Mouse (Mus musculus) lung, postnatal 10 days (tissue): ENCODE results near the gene Rras.

Source experiments
- DNase-seq: peaks from one replicate; pipeline ENCODE4 v3.0.0; 2021

Gene Rras

GRCm38 (mm10) chr7:45017242-45018061 is at the start of gene Rras:
Gene Rras (plus strand): TSS chr7:45017961.
- peak; percentile 98 for DNase-seq

- peak; percentile 94 for DNase-seq
Observed at GRCm38 (mm10) chr7:44970231-44970691, 47.5 kb upstream of the Rras start.

- no peak for DNase-seq
Observed at GRCm38 (mm10) chr7:44971142-44971541, 46.6 kb upstream of the Rras start.

DNA sequence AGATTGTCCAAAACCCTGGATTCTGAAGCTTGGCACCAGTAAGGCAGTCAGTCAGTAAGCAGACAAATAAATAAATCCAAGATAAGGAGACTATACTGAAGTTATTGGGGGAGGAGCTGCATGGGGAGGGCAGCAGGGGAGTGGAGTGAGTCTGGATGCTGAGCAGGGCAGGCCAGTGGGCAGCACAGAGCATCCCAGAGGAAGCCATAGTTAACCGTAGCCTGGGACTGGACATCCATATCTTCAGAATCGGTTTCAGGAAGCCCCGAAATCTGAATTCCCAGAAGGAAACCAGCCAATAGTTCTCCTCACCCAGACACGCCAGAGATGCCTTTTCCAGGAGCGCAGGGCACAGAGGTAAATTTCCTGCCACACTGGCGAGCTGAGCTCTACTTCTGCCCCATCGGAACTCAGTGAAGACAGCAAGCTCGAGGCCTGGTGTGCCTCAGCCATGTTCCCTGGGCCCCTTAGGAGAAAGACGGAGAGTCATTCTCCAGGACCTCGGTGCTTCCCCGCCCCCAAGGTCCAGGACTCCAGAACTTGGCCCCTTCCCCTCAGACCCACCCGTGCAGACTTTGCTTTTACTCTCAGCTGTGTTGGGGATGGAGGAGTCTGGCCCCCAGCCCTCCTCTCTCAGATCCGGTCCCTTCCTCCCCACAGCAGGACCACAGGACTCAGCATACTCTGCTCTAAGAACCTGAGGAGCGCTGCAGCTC is 44.2 kb upstream of the Rras start:
- no peak for DNase-seq

- peak; percentile 92 for DNase-seq
Observed at GRCm38 (mm10) chr7:44974383-44975116, 43.2 kb upstream of the Rras start, which contains the start of gene Cpt1c. Gene Cpt1c (minus strand): TSS chr7:44974851.

- DNase-seq: no peak
Observed at GRCm38 (mm10) chr7:44975117-44975419, 42.7 kb upstream of the Rras start.

DNA sequence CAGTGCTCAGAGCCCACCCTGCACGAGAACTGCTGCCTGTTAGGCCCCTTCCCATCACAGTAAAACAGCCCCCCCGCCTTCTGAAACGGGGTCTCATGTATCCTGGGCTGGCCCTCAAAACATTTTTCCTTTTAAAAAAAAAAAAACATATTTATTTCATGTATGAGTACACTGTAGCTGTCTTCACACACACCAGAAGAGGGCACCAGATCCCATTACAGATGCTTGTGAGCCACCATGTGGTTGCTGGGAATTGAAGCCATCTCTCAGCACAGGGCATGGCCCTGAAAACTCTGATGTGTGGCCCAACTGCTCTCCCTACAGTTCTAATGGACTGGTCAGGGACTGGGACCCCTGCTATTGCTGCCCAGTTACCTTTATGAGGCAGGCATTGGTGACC is 39.5 kb upstream of the Rras start:
- no peak for DNase-seq

DNA sequence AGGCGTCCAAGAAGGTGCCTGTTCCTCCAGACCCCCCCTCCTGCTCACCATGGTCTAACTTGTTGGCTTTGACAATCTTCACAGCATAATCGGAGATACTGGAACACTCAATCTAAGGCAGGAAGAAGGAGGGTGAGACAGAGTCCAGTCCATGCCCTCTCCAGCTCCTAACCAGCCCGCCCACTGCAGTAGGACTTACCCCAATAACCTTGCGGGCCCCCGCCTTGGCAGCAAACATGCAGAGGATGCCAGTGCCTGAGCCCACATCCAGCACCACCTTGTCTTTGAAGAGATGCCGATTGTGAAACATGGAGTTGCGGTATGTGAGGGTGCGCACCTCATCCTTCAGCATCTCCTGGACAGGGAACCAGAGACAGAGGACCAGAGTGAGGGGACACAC is 36.2 kb upstream of the Rras start:
- no peak for DNase-seq

DNA sequence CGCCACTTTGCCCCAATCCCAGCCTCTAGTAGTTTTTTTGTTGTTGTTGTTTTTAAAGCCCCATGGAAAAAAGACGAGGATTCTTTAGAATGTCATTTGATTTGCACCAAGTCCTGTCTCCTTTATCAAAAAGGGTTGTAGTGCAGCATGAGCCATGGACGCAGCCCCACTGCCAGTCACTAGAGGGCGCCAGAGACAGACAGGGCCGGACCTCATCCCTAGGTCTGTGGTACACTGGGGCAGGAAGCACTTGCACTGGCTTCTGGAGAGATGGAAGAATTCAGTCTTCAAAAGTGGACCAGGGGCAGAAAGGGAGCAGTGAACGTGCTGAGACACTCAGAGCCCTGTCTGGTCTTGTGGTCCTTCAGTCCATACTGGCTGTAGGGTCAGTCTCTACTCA is 34.7 kb upstream of the Rras start:
- peak; percentile 94 for DNase-seq

DNA sequence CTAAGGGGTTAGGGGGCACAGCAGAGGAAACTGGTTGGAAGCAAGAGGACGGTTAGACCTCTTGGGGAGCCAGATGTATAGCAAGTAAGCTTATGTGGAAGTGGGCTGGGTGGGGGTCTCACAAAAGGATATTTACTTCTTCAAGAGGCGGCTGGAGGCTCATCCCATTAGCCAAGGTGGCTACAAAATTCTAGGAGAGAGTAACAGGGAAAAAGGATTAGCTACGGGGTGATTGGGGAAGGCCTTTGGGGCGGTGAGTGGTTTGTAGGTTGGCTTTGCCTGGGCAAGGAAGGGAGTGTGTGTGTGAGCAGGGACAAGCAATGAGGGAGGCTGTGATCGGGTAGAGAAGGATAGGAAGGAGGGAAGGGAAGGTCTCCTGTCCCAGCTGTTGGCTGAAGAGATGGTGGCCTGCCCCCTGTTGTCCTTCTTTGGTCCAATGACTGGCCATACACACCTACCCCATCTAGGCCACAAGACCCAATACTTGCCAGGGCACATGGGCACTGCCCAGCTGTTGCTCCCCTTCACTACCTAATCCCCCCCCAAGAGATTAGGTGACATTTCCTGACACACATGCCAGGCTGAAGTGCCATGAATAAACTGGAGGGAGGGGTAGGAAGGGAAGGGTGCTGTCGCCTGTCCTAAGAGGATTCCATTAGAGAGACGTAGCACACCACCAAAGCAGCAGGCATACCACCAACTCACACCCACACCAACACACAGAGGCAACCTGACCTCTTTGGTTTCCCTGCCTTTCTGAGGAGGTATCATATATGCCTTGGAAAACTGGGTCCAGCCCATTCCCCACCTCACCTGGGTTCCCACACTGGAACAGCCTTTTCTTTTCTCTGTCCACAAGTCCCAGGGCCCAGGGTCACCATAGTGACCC is 33.6 kb upstream of the Rras start:
- no peak for DNase-seq

- no peak for DNase-seq
Observed at GRCm38 (mm10) chr7:44984833-44985164, 33.0 kb upstream of the Rras start.

DNA sequence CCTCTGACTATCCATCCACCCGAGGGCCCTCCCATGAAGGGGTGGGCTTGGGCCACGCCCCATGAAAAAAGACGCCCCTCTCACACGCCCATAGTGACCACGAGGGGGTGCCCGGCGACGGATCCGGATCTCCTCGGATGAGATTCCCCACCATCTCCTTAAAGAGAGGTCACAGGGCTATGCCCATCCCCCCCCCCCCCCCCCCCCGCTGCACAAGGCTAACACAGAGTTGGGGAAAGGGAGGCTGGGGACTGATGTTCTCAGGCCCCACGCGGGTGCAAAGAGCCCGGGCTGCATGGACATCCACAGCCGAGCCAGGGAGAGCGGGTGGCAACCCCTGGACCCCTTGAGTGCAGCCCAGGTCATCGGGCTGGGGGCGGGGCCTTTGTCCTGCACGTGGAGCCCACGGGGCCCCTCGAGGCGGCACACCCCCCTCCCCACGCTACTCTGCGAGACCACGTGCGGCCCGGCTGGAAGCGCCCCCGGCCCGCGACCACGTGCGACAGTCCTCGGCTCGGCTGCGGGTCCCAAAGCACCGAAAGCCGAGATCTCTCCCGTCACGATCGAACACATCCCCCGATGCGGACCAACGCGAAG is 32.1 kb upstream of the Rras start:
- DNase-seq: peak; percentile 92

DNA sequence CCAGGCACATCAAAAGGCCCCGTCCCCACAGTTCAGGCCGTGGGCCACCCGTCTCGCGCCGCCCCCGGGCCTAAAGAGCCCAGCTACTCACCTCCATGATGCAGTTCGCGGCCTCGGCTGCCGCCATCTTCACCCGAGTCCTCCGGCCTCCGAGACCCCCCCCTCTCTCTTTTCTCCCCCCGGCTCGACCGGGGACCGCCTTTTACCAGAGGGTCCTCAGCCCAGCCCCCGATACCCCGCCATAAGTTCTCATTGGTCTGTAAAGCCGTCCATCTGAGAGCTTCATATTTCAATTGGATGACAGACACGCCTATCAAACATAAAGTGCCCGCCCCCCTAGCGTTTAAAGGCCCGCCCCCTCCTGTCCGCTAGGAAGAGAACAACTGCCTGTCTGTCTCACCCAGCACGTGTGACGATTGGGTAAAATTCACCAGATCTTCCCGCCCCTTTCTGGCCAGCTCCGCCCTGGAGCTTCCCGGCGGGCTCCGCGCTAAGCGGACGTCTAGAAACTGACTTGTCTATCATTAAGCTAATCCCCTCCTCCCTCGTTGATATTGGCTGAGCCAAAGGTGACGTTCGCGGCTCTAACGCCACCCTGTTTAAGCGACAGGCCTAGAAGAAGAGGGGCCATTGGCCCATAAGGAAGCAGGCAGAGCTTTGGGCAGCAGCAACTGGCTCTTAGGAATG is 31.4 kb upstream of the Rras start, which contains the start of gene Prmt1:
Gene Prmt1, minus strand, starts transcription at position 377 of the 687 bp plus-strand sequence.
- peak; percentile 99 for DNase-seq

GRCm38 (mm10) chr7:44986879-44987718 is 30.7 kb upstream of the Rras start:
- no peak for DNase-seq

DNA sequence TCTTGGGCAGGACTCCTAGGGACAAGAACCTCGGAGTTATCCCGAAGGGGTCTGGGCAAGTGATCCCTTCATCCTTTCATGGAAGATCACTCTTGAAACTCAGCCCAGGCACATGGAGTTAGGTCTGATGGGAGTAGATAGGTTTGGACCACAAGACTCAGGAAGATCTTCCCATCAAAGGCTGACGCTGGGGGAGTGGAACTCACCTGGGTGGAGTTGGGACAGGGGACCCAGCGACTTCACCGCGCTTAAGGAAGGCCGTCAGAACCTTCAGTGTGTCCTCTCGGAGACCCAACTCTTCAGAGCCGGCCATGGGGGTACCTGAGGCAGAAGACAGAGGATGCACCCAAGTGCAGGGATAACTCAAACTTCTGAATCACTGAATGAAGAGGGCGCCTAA is 21.1 kb upstream of the Rras start:
- no peak for DNase-seq

DNA sequence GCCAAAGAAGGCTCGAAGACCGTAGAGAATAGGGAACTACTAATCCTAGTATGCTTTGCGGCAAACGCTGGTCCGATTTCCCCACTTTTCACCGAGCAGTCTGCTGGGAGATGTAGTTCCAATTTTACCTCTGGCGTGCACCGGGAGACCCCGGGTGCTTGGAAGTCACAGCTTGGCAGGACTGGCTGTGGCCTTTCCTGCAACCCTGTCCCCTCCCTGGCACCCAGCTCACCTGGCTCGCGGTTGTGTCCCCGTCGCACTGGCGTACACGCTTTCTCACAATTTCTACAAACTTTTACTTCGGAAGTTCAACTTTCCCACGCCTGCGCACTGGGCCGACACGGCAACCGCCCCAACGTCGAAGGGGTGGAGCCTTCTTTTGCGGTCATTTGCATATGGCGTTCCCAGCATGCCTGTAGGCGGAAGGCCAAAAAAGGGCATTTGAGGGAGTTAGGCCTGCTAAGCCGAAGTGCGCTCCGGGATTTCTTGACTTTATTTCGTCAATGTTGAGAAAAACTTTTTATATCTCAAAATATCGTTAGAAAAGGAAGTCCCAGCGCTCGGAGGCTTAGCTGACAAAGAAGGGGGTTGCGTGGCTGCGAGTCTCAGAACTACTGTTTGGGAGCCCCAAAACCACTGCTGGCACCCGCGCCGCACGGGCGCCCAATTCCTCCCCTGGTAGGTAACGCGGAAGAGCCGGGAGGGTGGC is 20.4 kb upstream of the Rras start, which contains the start of gene Irf3:
Gene Irf3, plus strand, starts transcription at position 418 of the 709 bp plus-strand sequence.
- peak; percentile 99 for DNase-seq

DNA sequence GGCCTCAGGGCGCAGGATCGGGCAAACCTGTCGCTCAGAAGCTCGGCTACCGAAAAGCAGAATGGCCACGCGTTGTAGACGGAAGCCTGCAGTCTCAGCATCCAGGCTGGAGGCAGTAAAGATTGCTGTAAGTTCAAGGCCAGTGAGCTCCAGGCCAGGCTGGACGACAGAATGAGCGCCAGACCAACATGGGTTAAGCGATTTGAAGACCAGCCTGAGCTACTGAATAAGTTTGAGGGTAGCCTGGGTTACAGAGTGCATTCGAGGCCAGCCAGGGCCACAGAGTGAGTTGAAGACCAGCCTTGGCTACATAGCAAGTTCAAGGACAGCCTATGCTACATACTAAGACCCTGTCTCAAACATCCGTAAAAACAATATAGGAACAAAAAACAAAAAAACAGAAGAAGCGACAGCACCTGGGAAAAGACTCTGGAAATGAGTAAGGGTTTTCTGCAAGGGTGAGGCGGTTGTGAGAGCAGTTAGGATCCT is 19.8 kb upstream of the Rras start:
- no peak for DNase-seq

GRCm38 (mm10) chr7:44998501-44998955 is 19.2 kb upstream of the Rras start, which contains the start of gene Bcl2l12:
Gene Bcl2l12 (minus strand): TSS chr7:44998712.
- DNase-seq: peak; percentile 78

GRCm38 (mm10) chr7:44999753-45000152 is 18.0 kb upstream of the Rras start:
- DNase-seq: peak; percentile 72
